Mouse (Mus musculus) G1E (cell line): ENCODE measurements at regions not wholly inside any gene's neighbourhood (a gene's known extent, or its start where the extent isn't known, plus 50 kb on each side); places are given as distances from the start of the nearest gene placed in this dataset.

Experiments used
- ATAC-seq: 2 replicates; pipeline ENCODE4 v1.8.0; 2016; ENCODE audit warnings: mild to moderate bottlenecking; ENCODE audit not compliant: insufficient number of reproducible peaks, poor library complexity, low FRiP score, severe bottlenecking; ENCODE audit errors: extremely low read depth
- DNase-seq: peaks from one replicate; pipeline ENCODE4 v3.0.0; 2012; ENCODE audit warnings: low spot score
- H3K27me3 ChIP-seq: 2 replicates; pipeline ENCODE4 v1.6.1; 2012; ENCODE audit warnings: mild to moderate bottlenecking, low read length, inconsistent platforms; ENCODE audit not compliant: insufficient read depth
- H3K36me3 ChIP-seq: replicated peaks from 2 replicates; pipeline ENCODE3; 2012; ENCODE audit warnings: mild to moderate bottlenecking, inconsistent platforms
- H3K4me1 ChIP-seq: 2 replicates; pipeline ENCODE4 v1.6.1; 2012; ENCODE audit warnings: low read depth, low read length, inconsistent platforms, mixed read lengths; ENCODE audit not compliant: insufficient read depth
- H3K4me3 ChIP-seq: 2 replicates; pipeline ENCODE4 v1.5.1; 2012; ENCODE audit warnings: low read depth, mild to moderate bottlenecking, inconsistent platforms, low read length, moderate library complexity, mixed read lengths
- H3K9me3 ChIP-seq: replicated peaks from 2 replicates; pipeline ENCODE4 v1.6.1; 2012; ENCODE audit warnings: inconsistent platforms
- CTCF ChIP-seq: IDR thresholded peaks from 2 replicates; pipeline ENCODE4 v1.5.1; 2012; ENCODE audit warnings: low read depth, low read length, inconsistent platforms, mixed read lengths
- GATA1 ChIP-seq: IDR thresholded peaks from 2 replicates; pipeline ENCODE4 v1.6.1; 2012; ENCODE audit warnings: borderline replicate concordance, low read length, inconsistent platforms, mixed read lengths
- GATA2 ChIP-seq: IDR thresholded peaks from 2 replicates; pipeline ENCODE4 v1.6.1; 2012; ENCODE audit warnings: low read depth, low read length, inconsistent platforms, borderline replicate concordance
- POLR2AphosphoS5 ChIP-seq: IDR thresholded peaks from 2 replicates; pipeline ENCODE4 v1.6.1; 2012; ENCODE audit warnings: low read depth, low read length, inconsistent platforms; ENCODE audit not compliant: insufficient replicate concordance
- TAL1 ChIP-seq: conservative IDR thresholded peaks from 2 replicates; pipeline ENCODE4 v1.6.1; 2012; ENCODE audit warnings: low read depth, low read length, inconsistent platforms, mixed read lengths

DNA sequence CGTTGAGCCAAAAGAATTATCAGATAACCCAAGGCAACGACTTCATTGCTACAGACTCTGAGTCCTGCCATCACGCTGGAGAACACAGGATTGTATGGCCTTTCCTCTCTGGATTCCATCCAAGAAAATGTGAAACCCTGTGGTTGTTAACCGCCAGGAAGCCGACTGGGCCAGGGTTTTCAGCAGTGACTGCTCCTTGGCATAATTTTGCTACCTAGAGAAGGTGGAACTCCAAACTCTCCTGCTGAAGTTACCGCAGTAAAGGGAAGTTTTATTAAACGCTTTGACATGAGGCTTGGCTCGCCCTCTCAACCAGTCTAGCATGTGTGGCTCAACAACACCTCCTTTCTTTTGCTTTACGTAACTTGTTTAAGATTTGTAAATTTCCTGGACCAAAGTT is 116.9 kb downstream of the Wif1 start:
- H3K9me3 ChIP-seq: peaks cover 49% of the 10 kb centered on the region
- DNase-seq (no peak), ATAC-seq (no peak)
- H3K4me1 ChIP-seq: no peaks in the 10 kb centered on the region
- TF ChIP-seq CTCF (no peak), POLR2AphosphoS5 (no peak), GATA1 (no peak), GATA2 (no peak), TAL1 (no peak)
- no peak overlapping the region for H3K4me3 ChIP-seq
- H3K27me3 ChIP-seq: no peaks in the 10 kb centered on the region
- no peaks in the 10 kb centered on the region for H3K36me3 ChIP-seq

DNA sequence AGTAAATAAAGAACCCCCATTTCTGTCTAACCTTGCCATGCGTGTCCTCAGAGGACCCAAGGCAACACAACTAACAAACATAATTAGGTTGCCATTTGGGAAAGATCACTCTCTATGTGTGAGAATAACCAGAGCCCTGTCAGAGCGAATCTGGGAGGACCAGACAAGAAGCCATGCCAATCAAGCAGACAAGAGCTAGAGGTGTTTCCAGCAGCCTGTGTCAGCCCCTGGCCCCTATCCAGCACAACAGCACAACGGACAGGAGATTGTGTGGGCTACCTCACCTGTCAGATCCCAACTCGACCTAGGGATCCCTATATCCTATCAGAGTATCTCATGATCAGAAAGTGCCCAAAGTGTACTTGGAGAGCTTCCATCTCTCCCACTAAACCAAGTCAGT is 119.9 kb downstream of the Wif1 start:
- Histone ChIP-seq H3K4me3 (no peak overlapping the region), H3K9me3 (peaks cover 52% of the 10 kb centered on the region), H3K4me1 (no peaks in the 10 kb centered on the region), H3K36me3 (no peaks in the 10 kb centered on the region), H3K27me3 (no peaks in the 10 kb centered on the region)
- TF ChIP-seq POLR2AphosphoS5 (no peak), TAL1 (no peak), GATA1 (no peak), CTCF (no peak), GATA2 (no peak)
- DNase-seq (no peak), ATAC-seq (no peak)

DNA sequence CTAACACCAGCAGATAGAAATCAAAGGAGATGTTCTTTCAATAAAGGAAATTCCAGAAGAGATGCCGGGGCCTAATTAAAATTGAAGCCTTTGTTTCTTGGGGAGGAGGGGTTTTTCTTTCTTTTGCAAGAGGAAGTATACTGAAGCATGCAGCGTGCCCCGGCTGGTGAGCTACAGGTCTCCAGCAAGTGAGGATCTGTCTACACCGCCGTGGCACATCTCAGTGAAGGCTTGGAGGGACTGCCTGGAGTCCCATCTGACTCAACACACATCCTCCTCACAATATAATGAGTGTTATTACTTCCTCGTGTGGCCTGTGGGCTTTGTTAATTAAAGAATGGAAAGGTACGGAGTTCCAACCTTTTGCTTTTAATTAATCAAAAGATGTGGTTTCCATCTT is 126.7 kb downstream of the Wif1 start:
- DNase-seq (no peak), ATAC-seq (no peak)
- TF ChIP-seq POLR2AphosphoS5 (no peak), GATA2 (no peak), TAL1 (no peak), CTCF (no peak), GATA1 (no peak)
- Histone ChIP-seq H3K36me3 (no peaks in the 10 kb centered on the region), H3K4me3 (no peak overlapping the region), H3K4me1 (no peaks in the 10 kb centered on the region), H3K27me3 (no peaks in the 10 kb centered on the region), H3K9me3 (peaks cover 50% of the 10 kb centered on the region)

DNA sequence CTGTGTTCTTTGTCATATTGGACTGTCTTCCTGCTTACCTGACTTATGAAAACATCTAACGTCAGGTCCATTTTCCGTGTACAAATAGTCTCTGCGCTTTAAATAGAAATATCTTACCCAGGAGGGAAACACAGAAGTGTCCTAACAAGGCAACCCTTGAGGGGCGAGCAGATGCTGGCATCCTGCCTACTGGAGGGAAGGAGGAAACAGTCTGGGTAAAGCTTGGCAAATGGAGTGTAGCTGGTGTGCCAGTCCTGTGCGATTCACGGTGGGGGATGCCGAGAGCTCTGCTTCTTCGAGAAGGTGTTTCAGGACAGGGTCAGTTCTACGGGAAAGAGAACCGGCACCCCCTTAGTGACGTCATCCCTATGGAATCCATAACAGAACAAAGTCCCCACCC is 127.4 kb downstream of the Wif1 start:
- Histone ChIP-seq H3K4me3 (no peak overlapping the region), H3K27me3 (no peaks in the 10 kb centered on the region), H3K4me1 (no peaks in the 10 kb centered on the region), H3K9me3 (peaks cover 48% of the 10 kb centered on the region), H3K36me3 (no peaks in the 10 kb centered on the region)
- ATAC-seq (no peak), DNase-seq (no peak)
- TF ChIP-seq TAL1 (no peak), CTCF (no peak), POLR2AphosphoS5 (no peak), GATA2 (no peak), GATA1 (no peak)

DNA sequence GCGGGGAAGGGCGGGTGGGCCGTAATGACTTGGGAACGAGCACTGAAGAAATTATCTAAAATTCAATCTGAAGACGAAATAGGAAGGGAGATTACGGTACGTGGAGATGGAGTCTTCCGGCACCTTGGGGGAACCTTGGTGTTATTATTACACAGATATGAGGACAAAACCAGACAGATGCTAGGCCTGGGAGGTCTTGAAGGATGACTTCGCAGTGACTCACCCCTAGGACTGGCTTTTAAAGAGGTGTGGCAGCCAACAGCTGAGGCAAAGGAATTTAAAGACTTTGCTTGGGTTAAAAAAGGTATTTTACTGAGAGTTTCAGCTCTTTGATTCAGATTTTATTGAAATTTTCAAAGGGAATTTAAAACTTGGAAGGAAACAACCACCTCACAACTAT is 140.3 kb downstream of the Wif1 start:
- H3K27me3 ChIP-seq: no peaks in the 10 kb centered on the region
- H3K36me3 ChIP-seq: no peaks in the 10 kb centered on the region
- H3K4me1 ChIP-seq: no peaks in the 10 kb centered on the region
- TF ChIP-seq CTCF (no peak), TAL1 (no peak), POLR2AphosphoS5 (no peak), GATA1 (no peak), GATA2 (no peak)
- ATAC-seq: no peak
- H3K9me3 ChIP-seq: peaks cover 58% of the 10 kb centered on the region
- no peak for DNase-seq
- no peak overlapping the region for H3K4me3 ChIP-seq

DNA sequence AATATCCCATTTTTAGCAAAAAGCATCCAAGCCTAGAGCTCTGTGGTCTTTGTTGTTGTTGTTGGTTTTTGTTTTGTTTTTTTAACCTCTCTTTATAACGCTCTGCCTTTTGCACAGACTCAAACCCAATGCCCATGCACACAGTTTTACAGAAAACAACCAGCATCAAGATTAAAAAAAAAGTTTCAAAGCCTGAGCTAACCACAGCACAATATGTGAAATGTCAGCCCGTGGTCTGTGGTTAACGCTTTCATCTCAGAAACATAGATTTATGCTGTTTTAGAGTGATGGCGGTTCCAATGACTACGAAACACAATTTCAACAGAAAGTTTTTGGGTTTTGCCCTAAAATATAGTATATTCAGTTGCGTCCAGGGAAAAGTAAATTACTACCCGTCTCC is 155.4 kb downstream of the Wif1 start:
- ATAC-seq (no peak), DNase-seq (no peak)
- H3K4me1 ChIP-seq: no peaks in the 10 kb centered on the region
- no peak for TF ChIP-seq CTCF
- H3K4me3 ChIP-seq: no peak overlapping the region
- no peaks in the 10 kb centered on the region for H3K36me3 ChIP-seq
- peaks cover 51% of the 10 kb centered on the region for H3K9me3 ChIP-seq
- no peaks in the 10 kb centered on the region for H3K27me3 ChIP-seq

DNA sequence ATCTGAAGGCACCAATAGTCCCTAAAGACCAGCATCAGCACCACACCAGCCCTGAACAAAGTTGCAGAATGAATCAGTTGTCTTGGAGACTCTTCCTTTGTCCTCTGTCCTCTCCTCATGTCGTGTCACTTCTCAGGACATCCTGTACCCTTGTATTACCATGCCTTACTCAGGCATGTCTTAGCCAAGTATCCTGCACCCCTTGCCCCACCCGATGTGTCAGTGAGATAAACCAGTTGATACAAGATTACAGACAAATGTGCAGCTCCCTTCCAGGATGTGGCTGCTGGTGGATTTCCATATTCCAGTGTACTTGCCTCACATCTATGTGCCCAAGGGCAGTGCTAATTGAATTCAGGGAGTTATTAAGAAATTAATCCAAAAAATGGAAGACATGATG is 151.8 kb downstream of the Tbc1d30 start:
- Histone ChIP-seq H3K36me3 (no peaks in the 10 kb centered on the region), H3K4me3 (no peak overlapping the region), H3K4me1 (no peaks in the 10 kb centered on the region), H3K27me3 (no peaks in the 10 kb centered on the region), H3K9me3 (peaks cover 57% of the 10 kb centered on the region)
- ATAC-seq: no peak
- TF ChIP-seq GATA2 (no peak), POLR2AphosphoS5 (no peak), TAL1 (no peak), CTCF (no peak), GATA1 (no peak)
- no peak for DNase-seq
